Mouse (Mus musculus) limb, embryonic 12.5 days (tissue): Measurements from ENCODE around the gene Pkp4. TPM values are rescaled to one million over a fixed set of nuclear protein-coding genes. Genes with fewer than 3 reads are reported as not detected.
A peak's percentile ranks its signal among the peaks of the same experiment; 100 is the strongest.

Experiments
- ATAC-seq: fragments of 200-750 bp; cut with Nextera tagmentation; 2 replicates; pipeline ENCODE4 v1.8.0; 2017; ENCODE audit warnings: low read depth, moderate TSS enrichment; ENCODE audit not compliant: insufficient number of reproducible peaks, insufficient read depth, low FRiP score, low TSS enrichment
- H3K27ac ChIP-seq: fragments of 300-500 bp; sonication (generic); 2 replicates; pipeline ENCODE4 v1.5.1; 2016; ENCODE audit warnings: mild to moderate bottlenecking, moderate library complexity
- H3K27me3 ChIP-seq: fragments of 300-500 bp; sonication (generic); 2 replicates; pipeline ENCODE4 v1.6.1; 2016; ENCODE audit warnings: mild to moderate bottlenecking, moderate library complexity
- H3K36me3 ChIP-seq: fragments of 300-500 bp; sonication (generic); 2 replicates; pipeline ENCODE4 v1.6.1; 2016; ENCODE audit warnings: mild to moderate bottlenecking, moderate library complexity
- H3K4me1 ChIP-seq: fragments of 300-500 bp; sonication (generic); replicated peaks from 2 replicates; pipeline ENCODE4 v1.6.1; 2016
- H3K4me2 ChIP-seq: fragments of 300-500 bp; sonication (generic); 2 replicates; pipeline ENCODE4 v1.6.1; 2016; ENCODE audit warnings: mild to moderate bottlenecking, moderate library complexity
- H3K4me3 ChIP-seq: fragments of 300-500 bp; sonication (generic); replicated peaks from 2 replicates; pipeline ENCODE4 v1.5.1; 2016; ENCODE audit warnings: mild to moderate bottlenecking
- H3K9ac ChIP-seq: fragments of 300-500 bp; sonication (generic); replicated peaks from 2 replicates; pipeline ENCODE4 v1.6.1; 2016; ENCODE audit warnings: mild to moderate bottlenecking, moderate library complexity
- H3K9me3 ChIP-seq: fragments of 300-500 bp; sonication (generic); 2 replicates; pipeline ENCODE4 v1.6.1; 2016; ENCODE audit warnings: mild to moderate bottlenecking, moderate library complexity
- WGBS: fragments of 180-500 bp; shearing (Covaris S2); methylation state at CpG from one replicate; pipeline ENCODE4 v1.1.7; 2016; 5-methylcytosine and 5-hydroxymethylcytosine counted together
- polyA plus RNA-seq: library from polyadenylated mRNA; unstranded; fragments of >200 nt; fragmentation: Nextera tagmentation; extraction: Ambion mirVana; gene quantifications from 2 replicates; pipeline ENCODE4 v1.2.1, GENCODE M21; 2016

Gene Pkp4
- polyA plus RNA-seq, 1 experiment from 2014 or later, result 18.7 TPM

DNA sequence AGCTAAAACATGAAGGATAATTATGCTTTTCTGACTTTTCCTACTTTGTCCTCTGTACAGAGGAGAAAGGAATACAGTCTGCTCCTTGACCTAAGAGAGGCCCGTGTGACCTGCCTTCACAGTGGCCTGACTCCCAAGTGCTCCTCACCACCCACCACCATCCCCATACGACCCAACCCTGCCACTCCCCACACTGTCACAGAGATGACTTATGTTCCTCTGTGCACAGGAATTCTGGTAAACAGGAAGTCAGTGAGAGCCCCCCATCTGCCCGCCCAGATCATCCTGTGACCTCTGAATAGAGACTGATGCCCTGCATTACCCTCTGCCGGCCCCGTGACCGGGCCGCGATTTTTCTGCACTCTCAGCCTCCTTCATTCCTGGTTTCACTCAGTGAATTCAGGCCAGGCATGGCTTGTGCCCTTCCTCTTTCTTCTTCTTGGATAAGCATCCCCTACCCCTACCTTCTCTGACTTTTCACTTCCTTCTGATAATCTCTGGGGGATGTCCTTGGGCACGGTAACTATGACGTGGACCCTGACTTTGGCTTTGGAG is 79.3 kb downstream of the Pkp4 start:
- no peak overlapping the region for H3K4me3 ChIP-seq
- 81% methylated on average over 10 of the region's 10 CpGs for WGBS

DNA sequence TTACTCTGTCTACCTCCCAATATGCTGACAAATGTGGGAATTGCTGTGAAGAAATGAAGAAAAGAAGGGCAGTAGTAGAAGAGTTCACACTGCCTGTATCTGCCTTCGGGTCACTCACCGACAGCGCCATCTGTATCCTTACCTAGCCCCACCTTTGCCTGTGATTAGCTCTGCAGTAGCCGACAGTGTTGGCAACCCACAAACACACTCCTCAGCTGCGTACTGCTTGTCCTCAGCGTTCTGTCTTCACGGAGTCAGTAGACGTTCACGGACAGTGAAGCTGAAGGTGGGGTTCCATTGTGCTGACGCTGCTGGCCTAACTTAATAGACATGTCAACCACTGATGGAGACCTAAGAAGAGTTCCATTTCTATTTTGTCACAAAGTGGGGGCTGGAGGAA is 81.5 kb downstream of the Pkp4 start:
- no peak for ATAC-seq
- Histone ChIP-seq H3K9ac (no peak overlapping the region), H3K27ac (no peak overlapping the region), H3K36me3 (no peaks in the 10 kb centered on the region), H3K4me2 (no peak overlapping the region), H3K27me3 (no peaks in the 10 kb centered on the region), H3K9me3 (no peaks in the 10 kb centered on the region), H3K4me3 (no peak overlapping the region), H3K4me1 (0 out of 2 replicates have a peak, but pooled peaks cover 3% of the 10 kb centered on the region)
- 92% methylated on average over 10 of the region's 10 CpGs for WGBS

More for the DNA sequence above, 79.3 kb downstream of the Pkp4 start:
- 0 out of 2 replicates have a peak, but pooled peaks cover 3% of the 10 kb centered on the region for H3K4me1 ChIP-seq
- H3K4me2 ChIP-seq, result no peak overlapping the region
- H3K27ac ChIP-seq, result no peak overlapping the region
- H3K36me3 ChIP-seq, result no peaks in the 10 kb centered on the region
- H3K27me3 ChIP-seq, result no peaks in the 10 kb centered on the region
- no peak overlapping the region for H3K9ac ChIP-seq
- H3K9me3 ChIP-seq, result no peaks in the 10 kb centered on the region
- peak; percentile 63; the same call in 1 of the 2 replicates for ATAC-seq

DNA sequence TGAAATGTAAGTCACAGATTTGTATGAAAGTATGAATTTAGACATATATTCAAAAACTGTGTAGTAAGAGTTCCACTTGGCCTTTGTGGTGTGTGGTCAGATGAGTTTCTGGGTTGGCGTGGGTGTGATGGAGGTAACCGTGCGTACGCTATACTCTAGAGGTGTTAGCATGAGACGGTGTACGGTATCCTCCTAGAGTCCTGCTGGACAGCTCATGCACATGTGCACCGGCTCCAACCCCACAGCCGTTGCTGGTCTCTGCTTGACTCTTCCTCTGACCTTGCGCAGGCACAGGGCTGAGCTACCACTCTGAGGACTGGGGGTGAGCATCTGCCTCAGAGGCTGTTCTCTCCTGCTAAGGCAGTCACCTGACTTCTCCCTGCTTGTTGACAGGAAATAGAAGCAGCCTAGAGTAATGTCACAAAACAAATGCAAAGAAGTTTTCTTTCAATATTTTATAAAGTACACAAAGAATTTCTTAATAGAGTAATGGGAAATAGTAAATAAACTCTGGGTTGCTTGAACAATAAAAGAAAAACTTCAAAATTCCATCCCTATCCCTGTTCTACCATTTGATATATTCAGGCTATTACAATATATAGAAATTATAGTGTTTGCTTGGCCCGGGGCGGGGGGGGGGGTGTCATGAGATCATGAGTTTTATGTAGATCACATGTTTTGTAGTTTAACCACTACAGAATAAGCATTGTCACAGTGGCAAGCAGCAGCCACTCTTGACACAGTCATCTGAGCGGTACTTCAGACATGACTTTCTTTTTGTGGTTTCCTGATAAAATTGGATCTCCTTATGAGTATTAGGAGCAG is 83.8 kb downstream of the Pkp4 start:
- ATAC-seq, result no peak
- Histone ChIP-seq H3K4me1 (0 out of 2 replicates have a peak, but pooled peaks cover 3% of the 10 kb centered on the region), H3K9me3 (no peaks in the 10 kb centered on the region), H3K27me3 (no peaks in the 10 kb centered on the region), H3K27ac (no peak overlapping the region), H3K9ac (no peak overlapping the region), H3K36me3 (no peaks in the 10 kb centered on the region), H3K4me2 (no peak overlapping the region), H3K4me3 (no peak overlapping the region)
- 92% methylated on average over 12 of the region's 12 CpGs for WGBS

DNA sequence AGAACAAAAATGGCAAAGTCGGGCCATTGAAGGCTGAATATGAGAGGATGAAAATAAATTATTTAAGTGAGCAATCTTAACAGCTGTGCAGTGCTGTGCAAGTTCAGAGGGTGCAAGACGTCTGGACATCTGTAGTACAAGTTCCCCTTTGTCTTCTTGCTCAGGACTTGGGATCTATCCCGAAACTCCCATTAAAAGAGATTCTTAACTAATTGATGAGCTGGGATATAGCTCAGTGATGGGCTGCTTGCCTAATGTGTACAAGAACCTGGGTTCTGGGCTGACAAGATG is 84.4 kb downstream of the Pkp4 start:
- ATAC-seq, result no peak
- 86% methylated on average over 3 of the region's 3 CpGs for WGBS
- no peak overlapping the region for H3K4me2 ChIP-seq

DNA sequence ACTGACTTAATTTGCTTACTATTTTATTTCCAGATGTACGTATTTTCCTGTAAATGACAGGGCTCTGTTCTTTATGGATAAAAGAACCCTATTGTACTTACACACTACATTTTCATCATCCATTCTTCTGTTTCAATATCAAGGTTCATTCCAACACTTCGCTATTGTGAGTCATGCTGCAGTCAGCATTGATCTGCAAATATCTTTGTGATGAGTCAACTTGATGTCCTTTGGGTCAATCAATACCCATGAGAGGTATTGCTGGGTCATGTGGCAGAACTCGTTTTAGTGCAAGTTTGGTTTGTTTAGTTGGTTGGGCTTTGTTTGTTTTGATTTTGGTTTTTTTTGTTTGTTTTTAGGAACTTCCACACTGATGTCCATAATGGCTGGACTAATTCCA is 88.2 kb downstream of the Pkp4 start:
- Histone ChIP-seq H3K27ac (no peak overlapping the region), H3K4me2 (no peak overlapping the region), H3K27me3 (no peaks in the 10 kb centered on the region), H3K9ac (no peak overlapping the region), H3K36me3 (no peaks in the 10 kb centered on the region), H3K4me3 (no peak overlapping the region), H3K4me1 (no peaks in the 10 kb centered on the region), H3K9me3 (no peaks in the 10 kb centered on the region)
- 85% methylated on average over 3 of the region's 3 CpGs for WGBS
- ATAC-seq, result no peak

More for the DNA sequence above, 84.4 kb downstream of the Pkp4 start:
- Histone ChIP-seq H3K27ac (no peak overlapping the region), H3K9ac (no peak overlapping the region), H3K4me3 (no peak overlapping the region), H3K27me3 (no peaks in the 10 kb centered on the region), H3K9me3 (no peaks in the 10 kb centered on the region), H3K36me3 (no peaks in the 10 kb centered on the region), H3K4me1 (0 out of 2 replicates have a peak, but pooled peaks cover 3% of the 10 kb centered on the region)

GRCm38 (mm10) chr2:59252818-59253217 is 92.2 kb downstream of the Pkp4 start:
- Histone ChIP-seq H3K9ac (no peak overlapping the region), H3K4me3 (no peak overlapping the region), H3K36me3 (no peaks in the 10 kb centered on the region), H3K9me3 (no peaks in the 10 kb centered on the region), H3K27me3 (no peaks in the 10 kb centered on the region), H3K4me1 (peaks cover 5% of the 10 kb centered on the region), H3K27ac (no peak overlapping the region), H3K4me2 (no peak overlapping the region)
- no peak for ATAC-seq

DNA sequence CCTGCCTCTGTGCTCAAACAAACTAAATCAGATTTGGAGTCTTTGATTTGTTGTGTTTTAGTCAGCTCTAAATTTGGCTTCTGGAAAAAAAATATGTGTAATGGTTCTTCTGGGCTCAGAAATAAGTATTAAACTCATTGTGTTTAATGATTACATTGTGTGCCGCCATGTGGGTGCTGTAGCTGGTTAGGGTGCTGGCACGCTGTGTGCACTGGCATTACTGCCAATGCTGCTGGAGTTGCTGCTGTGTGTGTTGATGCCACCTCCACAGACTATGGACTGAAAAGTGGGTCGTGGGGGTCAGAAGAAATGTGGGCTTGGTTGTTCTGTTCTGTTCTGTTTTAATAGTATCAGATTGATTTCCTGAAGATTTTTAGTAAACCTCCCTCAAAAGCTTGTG is 92.8 kb downstream of the Pkp4 start:
- Histone ChIP-seq H3K9me3 (no peaks in the 10 kb centered on the region), H3K4me1 (peaks cover 6% of the 10 kb centered on the region), H3K4me3 (no peak overlapping the region), H3K27ac (no peak overlapping the region), H3K9ac (no peak overlapping the region), H3K4me2 (no peak overlapping the region), H3K36me3 (no peaks in the 10 kb centered on the region), H3K27me3 (no peaks in the 10 kb centered on the region)
- ATAC-seq, result no peak
- WGBS, result 87% methylated on average over 3 of the region's 3 CpGs

DNA sequence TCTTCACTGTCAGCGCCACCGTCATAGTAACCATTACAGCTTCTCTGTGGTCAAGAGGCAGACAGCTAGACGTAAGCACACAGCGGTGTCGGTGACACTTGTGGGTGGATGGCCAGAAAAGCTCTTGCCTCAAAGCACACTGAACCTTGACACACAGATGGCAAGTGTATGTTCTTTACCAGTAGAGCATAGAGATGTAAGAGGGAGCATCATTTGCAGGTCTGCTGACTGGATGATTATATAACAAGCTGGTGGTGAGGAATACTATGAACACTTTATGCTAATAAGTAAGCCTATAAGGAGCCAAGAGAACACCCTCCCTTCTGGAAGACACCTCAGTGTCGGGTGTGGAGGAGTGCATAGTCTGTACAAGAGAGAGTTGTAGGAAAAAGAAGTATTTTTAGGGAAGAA is 98.2 kb downstream of the Pkp4 start:
- H3K9me3 ChIP-seq, result no peaks in the 10 kb centered on the region
- no peak overlapping the region for H3K27ac ChIP-seq
- H3K27me3 ChIP-seq, result no peaks in the 10 kb centered on the region
- H3K36me3 ChIP-seq, result no peaks in the 10 kb centered on the region
- H3K4me3 ChIP-seq, result no peak overlapping the region
- no peak overlapping the region for H3K9ac ChIP-seq
- no peak overlapping the region for H3K4me2 ChIP-seq
- ATAC-seq, result no peak
- WGBS, result 86% methylated on average over 6 of the region's 6 CpGs
- peaks cover 9% of the 10 kb centered on the region for H3K4me1 ChIP-seq

DNA sequence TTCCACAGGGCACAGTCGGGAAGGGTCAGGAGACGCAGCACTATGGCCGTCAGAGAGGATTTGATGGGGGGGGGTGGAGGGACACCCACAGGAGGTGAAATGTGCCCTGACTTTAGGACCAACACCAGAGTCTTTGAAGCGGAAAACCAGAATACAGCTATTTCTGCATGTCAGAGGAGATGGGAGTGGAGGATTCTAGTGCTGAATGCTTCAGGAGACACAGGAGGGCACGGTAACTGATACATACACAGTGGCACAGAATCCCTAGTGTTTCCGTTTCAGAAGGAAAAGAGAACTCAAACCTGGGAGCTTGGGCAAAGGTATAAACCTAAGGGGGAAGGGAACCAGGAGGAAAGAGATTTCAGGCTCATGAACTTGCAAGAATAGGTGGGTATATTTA is 98.7 kb downstream of the Pkp4 start:
- Histone ChIP-seq H3K4me1 (peaks cover 7% of the 10 kb centered on the region), H3K4me3 (no peak overlapping the region), H3K9ac (no peak overlapping the region), H3K36me3 (no peaks in the 10 kb centered on the region), H3K27me3 (no peaks in the 10 kb centered on the region), H3K27ac (no peak overlapping the region), H3K9me3 (no peaks in the 10 kb centered on the region), H3K4me2 (no peak overlapping the region)
- no peak for ATAC-seq
- 94% methylated on average over 6 of the region's 6 CpGs for WGBS

GRCm38 (mm10) chr2:59261203-59261602 is 100.6 kb downstream of the Pkp4 start:
- Histone ChIP-seq H3K9ac (no peak overlapping the region), H3K27ac (no peak overlapping the region), H3K4me3 (no peak overlapping the region), H3K36me3 (no peaks in the 10 kb centered on the region), H3K9me3 (no peaks in the 10 kb centered on the region), H3K4me2 (no peak overlapping the region), H3K4me1 (0 out of 2 replicates have a peak, but pooled peaks cover 4% of the 10 kb centered on the region), H3K27me3 (no peaks in the 10 kb centered on the region)
- 90% methylated on average over 2 of the region's 2 CpGs for WGBS
- ATAC-seq, result no peak

GRCm38 (mm10) chr2:59266428-59266827 is 105.8 kb downstream of the Pkp4 start:
- Histone ChIP-seq H3K4me2 (0 out of 2 replicates have a peak overlapping the region, but pooled peaks have one; percentile 10), H3K4me1 (0 out of 2 replicates have a peak, but pooled peaks cover 5% of the 10 kb centered on the region), H3K27me3 (no peaks in the 10 kb centered on the region), H3K4me3 (no peak overlapping the region), H3K36me3 (0 out of 2 replicates have a peak, but pooled peaks cover 4% of the 10 kb centered on the region), H3K9ac (no peak overlapping the region), H3K27ac (no peak overlapping the region), H3K9me3 (no peaks in the 10 kb centered on the region)
- 57% methylated on average over 14 of the region's 14 CpGs for WGBS
- ATAC-seq, result no peak
